Mouse (Mus musculus) right cerebral cortex, postnatal 10 days (tissue): ENCODE measurements around the gene Anapc16.

Experiments
- DNase-seq, 2 experiments: peaks; one replicate each; pipeline ENCODE4 v3.0.0; 2021; ENCODE audit warnings: low spot score in 2 of 2

Gene Anapc16

GRCm38 (mm10) chr10:59971813-59972212 lies 31.1 kb downstream of the Anapc16 start:
- no peak for DNase-seq

DNA sequence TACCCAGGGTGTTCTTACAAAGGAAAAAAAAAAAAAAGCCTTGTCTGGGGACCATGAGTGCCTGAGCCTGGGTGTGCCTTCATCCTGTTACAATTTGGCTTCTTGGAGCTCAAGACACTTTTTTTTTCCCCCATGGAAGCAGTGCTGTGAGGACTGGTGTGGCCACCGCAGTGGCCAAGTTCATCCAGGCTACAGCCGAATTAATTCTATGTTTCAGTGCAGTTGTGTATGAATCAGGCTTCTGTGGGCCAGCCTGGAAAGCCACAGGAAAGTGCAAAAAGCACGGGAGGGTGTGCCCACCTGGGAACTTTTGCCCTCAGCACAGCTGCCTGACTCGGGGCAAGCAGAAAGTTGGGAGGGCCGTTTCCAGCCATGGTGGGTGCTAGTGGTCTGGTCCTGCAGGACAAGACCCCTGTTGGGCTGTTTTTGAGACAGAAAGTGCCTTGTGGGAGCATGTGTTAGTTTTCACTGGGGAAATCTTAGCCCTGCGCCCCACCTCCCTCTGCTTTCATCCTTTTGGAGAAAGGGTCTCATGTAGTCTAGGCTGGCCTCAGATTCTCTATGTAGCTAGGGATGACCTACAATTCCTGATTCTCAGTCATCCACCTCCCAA lies 32.4 kb downstream of the Anapc16 start:
- DNase-seq, result no peak

- peak; percentile 78 to 84 for DNase-seq
These were observed 33.0 kb downstream of the Anapc16 start for GRCm38 (mm10) chr10:59969821-59970449.

DNA sequence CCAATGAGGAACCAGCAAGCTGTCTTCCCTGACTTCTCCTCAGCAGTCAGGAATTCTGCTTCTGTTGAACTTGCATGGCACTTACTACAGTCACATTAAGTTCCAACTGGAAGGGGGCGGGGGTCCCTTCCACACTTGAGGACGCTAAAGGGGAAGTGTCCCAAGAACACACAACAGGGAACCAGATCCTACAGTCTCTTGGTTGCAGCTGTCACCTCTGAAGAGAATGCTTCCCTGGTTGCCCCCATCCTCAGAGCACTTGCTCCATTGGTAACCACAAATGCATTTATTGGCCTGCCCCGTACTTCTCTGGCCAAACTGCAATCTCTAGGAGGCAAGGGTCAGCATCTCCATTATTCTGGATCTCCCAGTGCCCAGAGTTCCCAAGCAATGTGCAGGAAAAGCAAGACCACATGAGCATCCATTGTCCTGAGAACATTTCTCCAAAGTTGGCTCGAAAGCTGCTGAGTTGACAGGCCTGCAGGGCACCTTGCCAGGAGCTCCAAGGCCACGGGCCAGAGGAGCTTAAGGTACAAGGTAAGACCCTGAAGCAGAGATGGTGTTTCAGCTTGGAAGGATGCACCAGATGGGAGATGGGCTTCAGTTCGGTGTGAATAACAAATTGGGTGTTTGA lies 35.5 kb downstream of the Anapc16 start:
- no peak for DNase-seq

- DNase-seq, result no peak
These were observed 36.2 kb downstream of the Anapc16 start for GRCm38 (mm10) chr10:59966743-59967142.

DNA sequence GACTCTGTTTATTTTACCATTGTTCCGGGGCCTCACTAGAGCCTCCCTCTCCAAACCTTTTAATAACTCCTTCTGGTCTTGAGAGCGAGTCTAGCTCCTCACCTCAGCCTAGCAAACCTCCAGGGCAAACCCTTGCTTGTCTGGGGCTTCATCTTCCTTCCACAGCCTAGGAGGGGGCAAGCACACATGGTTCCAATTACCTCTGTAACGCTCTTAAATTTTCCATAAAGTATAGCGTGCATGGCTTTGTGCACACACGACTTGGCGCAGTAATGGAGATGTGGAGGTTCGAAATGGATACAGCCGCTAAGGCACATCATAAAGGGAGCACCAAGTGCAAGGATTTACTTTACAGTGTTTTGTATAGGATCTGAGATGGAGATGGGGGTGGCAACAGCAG lies 37.1 kb downstream of the Anapc16 start:
- DNase-seq, result no peak

DNA sequence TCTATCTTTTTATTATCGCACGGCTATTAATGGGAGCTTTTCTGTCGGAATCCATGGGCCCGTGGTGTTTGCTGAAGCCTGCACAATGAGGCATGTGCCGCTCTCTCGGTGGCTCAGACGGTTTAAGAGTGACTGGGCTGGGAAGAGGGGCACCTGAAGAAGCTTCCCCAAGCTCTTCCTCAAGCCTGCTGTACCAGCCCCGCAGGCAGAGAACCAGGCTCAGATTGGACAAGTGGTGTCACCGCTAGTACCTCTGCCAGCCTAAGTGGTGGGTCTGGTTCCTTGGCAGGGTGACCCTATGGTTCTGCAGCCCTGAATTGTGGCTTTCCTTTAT lies 37.6 kb downstream of the Anapc16 start:
- DNase-seq, result no peak

DNA sequence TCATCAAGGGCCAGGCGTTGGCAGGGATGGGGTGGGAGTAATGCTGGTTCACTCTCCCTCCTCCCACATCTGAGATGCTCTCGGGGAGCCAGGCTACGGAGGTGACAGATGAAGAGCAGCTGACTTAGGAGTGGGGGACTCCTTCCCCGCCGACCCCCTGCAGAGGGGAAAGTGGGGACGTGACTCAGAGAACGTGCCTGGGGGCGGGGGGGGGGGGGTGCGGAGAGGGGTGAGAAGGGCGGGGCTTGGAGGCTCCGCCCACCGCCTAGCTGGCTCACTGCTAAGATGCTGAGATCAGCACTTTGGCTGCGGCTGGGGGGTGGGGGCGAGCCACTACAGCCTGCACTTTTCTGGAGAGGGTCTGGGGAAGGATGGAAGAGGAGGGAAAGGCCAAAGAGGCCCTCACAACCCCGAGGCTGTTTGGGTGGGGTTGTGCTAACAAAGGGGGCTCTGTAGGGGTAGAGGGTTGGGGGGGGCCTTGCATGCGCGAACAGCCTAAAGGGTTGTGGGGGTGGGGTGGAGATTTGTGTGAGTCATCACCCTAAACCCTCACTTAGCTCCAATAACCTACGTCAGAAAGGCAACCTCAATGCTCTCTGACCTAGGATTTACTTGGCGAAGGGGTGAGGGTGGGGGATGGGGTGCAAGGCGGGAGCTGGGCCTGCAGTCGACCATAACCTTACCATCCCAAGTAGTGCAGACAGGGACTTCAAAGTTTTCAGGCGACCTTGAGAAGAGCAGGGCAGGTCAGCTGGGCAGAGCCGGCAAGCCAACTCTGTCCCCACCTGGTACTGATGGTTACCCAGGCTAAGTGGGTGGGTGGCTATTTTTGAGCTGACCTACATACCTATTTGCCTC lies 38.2 kb downstream of the Anapc16 start:
- DNase-seq, result no peak

DNA sequence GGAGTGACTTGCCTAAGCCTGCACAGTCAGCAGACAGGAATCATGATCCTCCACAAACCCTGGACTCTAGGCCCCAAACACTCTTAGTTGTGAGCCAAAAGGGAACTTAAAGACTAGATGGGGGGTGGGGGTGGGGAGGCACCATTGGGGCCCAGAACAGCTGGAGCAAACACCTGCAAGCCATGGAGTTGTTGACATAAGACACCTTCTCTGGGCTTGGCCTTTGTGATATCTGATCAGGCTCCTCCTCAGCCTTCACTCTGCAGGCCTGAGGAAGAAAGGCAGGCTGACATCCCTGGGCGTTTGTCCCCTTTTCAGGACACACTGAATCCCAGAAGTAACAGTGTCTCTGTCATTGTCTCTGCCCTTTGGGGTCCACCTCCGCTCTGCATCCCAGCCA lies 39.3 kb downstream of the Anapc16 start:
- DNase-seq, result no peak

DNA sequence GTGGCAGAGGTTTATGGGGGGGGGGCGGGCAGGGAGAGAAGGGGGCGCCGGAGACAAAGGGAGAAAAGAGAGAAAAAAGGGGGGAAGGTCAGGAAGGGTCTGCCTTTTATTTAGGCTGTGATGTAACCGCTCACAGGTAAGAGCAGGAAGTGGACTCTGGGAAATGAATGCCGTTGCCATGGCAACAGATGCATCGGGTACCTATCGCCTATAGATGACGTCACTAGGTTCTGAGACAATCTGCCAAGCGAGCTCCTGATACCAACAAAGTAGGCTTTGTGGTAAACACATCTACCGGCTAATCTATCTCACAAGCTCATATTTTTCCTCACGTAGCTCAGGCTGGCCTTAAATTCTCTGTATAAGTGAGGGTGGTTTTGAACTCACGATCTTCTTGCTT lies 43.4 kb downstream of the Anapc16 start:
- no peak for DNase-seq

GRCm38 (mm10) chr10:59958458-59958857 lies 44.5 kb downstream of the Anapc16 start:
- no peak for DNase-seq

- DNase-seq, result peak; percentile 69 to 70
These were observed 45.5 kb downstream of the Anapc16 start for GRCm38 (mm10) chr10:59957171-59958149.

DNA sequence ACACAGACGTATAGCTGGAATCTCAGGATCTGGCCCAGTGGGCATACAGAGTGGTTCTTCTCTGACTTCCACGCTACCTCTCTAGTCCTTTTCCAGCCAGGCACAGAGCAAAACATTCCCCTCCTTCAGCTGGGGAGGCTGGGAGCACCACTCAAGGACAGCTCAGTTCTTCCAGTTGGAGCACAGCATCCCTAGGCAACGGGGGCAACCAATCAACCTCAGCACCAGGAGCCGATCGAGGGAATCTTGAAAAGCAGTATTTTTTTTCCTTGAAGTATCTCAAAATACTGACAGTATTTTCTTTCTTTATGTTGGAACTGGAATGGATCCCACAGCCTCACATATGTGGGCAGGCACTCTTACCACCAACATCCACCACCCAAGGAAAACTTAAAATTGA lies 46.3 kb downstream of the Anapc16 start:
- peak in 1 of 2 experiments; percentile 57 for DNase-seq

DNA sequence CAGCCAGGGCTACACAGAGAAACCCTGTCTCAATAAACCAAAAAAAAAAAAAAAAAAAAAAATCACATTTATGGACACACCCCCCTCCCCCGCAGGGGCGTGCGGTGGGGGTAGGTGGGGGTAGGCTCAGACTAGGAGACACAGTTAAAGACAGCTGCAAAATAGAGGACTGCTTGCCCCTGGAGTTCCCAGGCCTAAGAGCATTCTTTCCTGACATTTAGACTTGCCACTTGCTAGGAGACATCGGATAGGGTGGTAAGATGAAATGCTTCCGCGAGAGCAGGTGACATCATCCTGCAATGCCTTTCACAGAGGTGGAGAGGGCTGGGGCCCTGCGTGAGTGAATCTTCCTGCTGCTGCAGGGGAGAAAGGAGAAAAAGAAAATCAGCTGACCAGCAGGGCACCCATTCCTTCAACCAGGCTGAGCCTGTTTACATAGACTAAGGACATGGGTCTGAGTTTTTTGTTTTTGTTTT lies 49.3 kb downstream of the Anapc16 start:
- DNase-seq, result no peak

DNA sequence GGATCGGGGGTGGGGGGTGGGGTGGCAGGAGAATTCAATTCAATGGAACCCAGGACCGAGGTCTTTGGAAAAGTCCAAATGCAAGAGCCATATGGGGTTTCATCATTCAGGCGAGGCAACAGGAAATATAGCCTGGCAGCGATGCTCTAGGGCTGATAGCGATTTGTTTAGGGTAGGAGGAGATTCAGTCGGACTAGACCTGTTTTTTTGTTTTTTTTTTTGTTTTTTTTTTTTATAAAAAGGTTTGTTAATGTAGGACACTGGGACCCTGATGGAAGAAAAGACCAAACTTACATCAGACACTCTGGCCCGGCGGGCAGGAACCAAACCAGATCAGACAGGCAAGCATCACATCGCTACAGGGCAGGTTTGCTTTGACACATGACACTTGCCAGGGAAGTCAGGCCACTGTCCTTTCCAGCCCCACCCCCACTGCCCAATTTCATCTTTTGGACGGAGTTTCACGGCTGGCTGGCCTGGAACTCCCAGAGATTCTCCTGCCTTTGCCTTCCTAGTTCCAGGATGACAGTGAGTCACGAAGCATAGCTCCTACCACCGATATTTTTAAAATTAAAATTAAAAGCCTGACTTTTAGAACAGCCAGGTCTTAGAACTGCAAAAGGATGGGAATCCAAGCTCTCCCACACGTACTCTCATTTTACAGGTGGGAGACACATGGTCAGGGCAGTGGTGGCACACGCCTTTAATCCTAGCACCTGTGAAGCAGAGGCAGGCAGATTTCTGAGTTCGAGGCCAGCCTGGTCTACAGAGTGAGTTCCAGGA lies 50.0 kb downstream of the Anapc16 start:
- peak in 1 of 2 experiments; percentile 51 for DNase-seq

GRCm38 (mm10) chr10:59952152-59952780 lies 50.7 kb downstream of the Anapc16 start:
- DNase-seq, result peak; percentile 80 to 84

GRCm38 (mm10) chr10:59951211-59952151 lies 51.5 kb downstream of the Anapc16 start, which contains the start of gene Ddit4:
TSS of gene Ddit4 (minus strand) at chr10:59951834.
- DNase-seq, result peak; percentile 100

- DNase-seq, result peak; percentile 87 to 89
These were observed 52.2 kb downstream of the Anapc16 start for GRCm38 (mm10) chr10:59950716-59951191.
